Mouse (Mus musculus): ENCODE measurements around the gene Alcam. TPM values are rescaled to one million over a fixed set of nuclear protein-coding genes. Genes with fewer than 3 reads are reported as not detected.
A peak's percentile ranks its signal among the peaks of the same experiment; 100 is the strongest.

The Alcam gene
- total RNA-seq, 2 experiments from 2014 or later, result 9.2 to 10.1 TPM

GRCm38 (mm10) chr16:52439600-52439999 is 14.3 kb downstream of the Alcam start:
- DNase-seq, result no peak

GRCm38 (mm10) chr16:52439007-52439406 is 14.9 kb downstream of the Alcam start:
- no peak for DNase-seq

- DNase-seq, result no peak
Measured at GRCm38 (mm10) chr16:52438216-52438904, 15.5 kb downstream of the Alcam start.

GRCm38 (mm10) chr16:52433189-52433588 is 20.7 kb downstream of the Alcam start:
- DNase-seq, result no peak

- no peak for DNase-seq
Measured at GRCm38 (mm10) chr16:52432072-52432471, 21.8 kb downstream of the Alcam start.

GRCm38 (mm10) chr16:52431590-52431989 is 22.3 kb downstream of the Alcam start:
- no peak for DNase-seq

GRCm38 (mm10) chr16:52430073-52430472 is 23.8 kb downstream of the Alcam start:
- DNase-seq, result no peak

GRCm38 (mm10) chr16:52429661-52430060 is 24.2 kb downstream of the Alcam start:
- DNase-seq, result no peak

GRCm38 (mm10) chr16:52428505-52428904 is 25.4 kb downstream of the Alcam start:
- DNase-seq, result peak; percentile 37

- DNase-seq, result no peak
Measured at GRCm38 (mm10) chr16:52418568-52419158, 35.2 kb downstream of the Alcam start.

- DNase-seq, result no peak
Measured at GRCm38 (mm10) chr16:52417982-52418381, 35.9 kb downstream of the Alcam start.

- no peak for DNase-seq
Measured at GRCm38 (mm10) chr16:52417146-52417545, 36.7 kb downstream of the Alcam start.

GRCm38 (mm10) chr16:52413714-52414113 is 40.2 kb downstream of the Alcam start:
- DNase-seq, result no peak

GRCm38 (mm10) chr16:52406072-52406471 is 47.8 kb downstream of the Alcam start:
- DNase-seq, result no peak

- peak; percentile 4 for DNase-seq
Measured at GRCm38 (mm10) chr16:52405272-52405671, 48.6 kb downstream of the Alcam start.

- DNase-seq, result no peak
Measured at GRCm38 (mm10) chr16:52399112-52399511, 54.8 kb downstream of the Alcam start.

- no peak for DNase-seq
Measured at GRCm38 (mm10) chr16:52386781-52387300, 67.0 kb downstream of the Alcam start.

GRCm38 (mm10) chr16:52383456-52384185 is 70.3 kb downstream of the Alcam start:
- DNase-seq, result no peak

GRCm38 (mm10) chr16:52378811-52379597 is 74.9 kb downstream of the Alcam start:
- DNase-seq, result peak; percentile 7

- no peak for DNase-seq
Measured at GRCm38 (mm10) chr16:52376827-52377226, 77.0 kb downstream of the Alcam start.

GRCm38 (mm10) chr16:52371956-52372355 is 81.9 kb downstream of the Alcam start:
- DNase-seq, result no peak

- no peak for DNase-seq
Measured at GRCm38 (mm10) chr16:52368521-52368920, 85.4 kb downstream of the Alcam start.

GRCm38 (mm10) chr16:52366915-52367314 is 87.0 kb downstream of the Alcam start:
- DNase-seq, result no peak
